Comparison of ENCODE assay signal across 14 mouse cellular contexts in the genomic region with DNA sequence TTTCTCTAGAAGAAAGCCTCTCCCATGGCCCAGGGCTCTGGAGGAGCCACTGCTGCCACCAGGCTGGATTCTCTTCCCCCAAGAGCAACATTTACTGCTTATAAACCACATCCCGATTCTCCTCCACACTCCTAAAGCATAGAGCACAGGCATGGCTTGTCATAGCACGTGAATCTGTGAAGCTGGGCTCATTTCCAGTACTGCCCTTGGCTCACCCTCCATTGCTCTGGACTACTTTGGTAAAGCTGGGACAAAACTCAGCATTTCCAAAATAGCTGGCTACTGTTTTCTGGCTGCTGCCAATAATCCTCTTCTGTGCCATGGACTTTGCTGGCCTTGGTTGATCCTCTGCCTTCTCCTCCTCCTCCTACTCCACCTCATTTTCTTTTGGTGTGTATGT. TPM values are rescaled to one million over a fixed set of nuclear protein-coding genes. Genes with fewer than 3 reads are reported as not detected.
DNase-seq lines count a peak whose midpoint lies in the region; ATAC-seq lines count a peak whose summit lies in the region.
"Had no signal": no experiment of that assay in that cellular context is flagged by ENCODE, and none has a peak within 500 bp of the region (broad histone marks: within the 10 kb centered on the region; RNA-seq: fewer than 3 reads in every experiment).

No protein-coding gene starts in this region.

- no peaks in the 10 kb centered on the region for H3K4me1 ChIP-seq in forebrain, embryonic 13.5 days

- 85% methylated on average over 2 of the region's 2 CpGs for WGBS in forebrain, embryonic 13.5 days

- no peaks in the 10 kb centered on the region for H3K9me3 ChIP-seq in forebrain, embryonic 13.5 days (replicated peaks)

- 0 out of 2 replicates have a peak, but pooled peaks cover 2% of the 10 kb centered on the region for H3K27me3 ChIP-seq in forebrain, embryonic 13.5 days

- no peak for ATAC-seq in forebrain, embryonic 13.5 days

- no peak overlapping the region for H3K4me2 ChIP-seq in forebrain, embryonic 13.5 days

- peak; percentile 15 for DNase-seq in cerebellum, adult 9-10 months
- no peak for DNase-seq in cerebellum, postnatal 36 days
- DNase-seq in layer of hippocampus, adult 11-12 months (ENCODE audit: low spot score): peak; percentile 28
- no peak for DNase-seq in layer of hippocampus, postnatal 25 days (ENCODE audit: extremely low spot score in 1 of 2, low spot score in 1 of 2)
- DNase-seq in right cerebral cortex, postnatal 10 days (ENCODE audit: low spot score in 2 of 2): peak; percentile 49 to 51
- no peak for DNase-seq in right cerebral cortex, postnatal 36 days (ENCODE audit: low spot score in 2 of 2)
- DNase-seq in thymus, postnatal 4 days: no peak
- DNase-seq: embryo, embryonic 11 days; heart, postnatal 36 days; right cerebral cortex, postnatal 4 days had no signal

- no peak overlapping the region for H3K27ac ChIP-seq in forebrain, embryonic 13.5 days
- H3K27ac ChIP-seq: heart, adult 2 months; stomach, postnatal 0 days had no signal

- H3K36me3 ChIP-seq in forebrain, embryonic 13.5 days (ENCODE audit: poor library complexity, severe bottlenecking): no peaks in the 10 kb centered on the region

- no peak overlapping the region for H3K4me3 ChIP-seq in forebrain, embryonic 13.5 days
- H3K4me3 ChIP-seq: heart, adult 2 months had no signal

- no peak overlapping the region for H3K9ac ChIP-seq in forebrain, embryonic 13.5 days

RNA-seq across cellular contexts. Expression of a gene that starts 2.3 kb away (rescaled TPM):
- total RNA-seq in layer of hippocampus, postnatal 25 days (2021): not detected
- polyA plus RNA-seq in forebrain, embryonic 13.5 days (2015; fragmentation: Nextera tagmentation; extraction: Ambion mirVana): not detected in 2 replicates
- total RNA-seq: heart, adult 2 months; heart, postnatal 36 days had no signal

RNA-seq across cellular contexts. Expression of a gene that starts 38.0 kb away (rescaled TPM):
- total RNA-seq in layer of hippocampus, postnatal 25 days (2021): not detected
- not detected in 2 replicates for polyA plus RNA-seq in forebrain, embryonic 13.5 days (2015; fragmentation: Nextera tagmentation; extraction: Ambion mirVana)
- total RNA-seq: heart, adult 2 months; heart, postnatal 36 days had no signal
- polyA plus RNA-seq: heart, adult 2 months; intestine, embryonic 14.5 days had no signal

RNA-seq across cellular contexts. Expression of a gene that starts 41.1 kb away (rescaled TPM):
- total RNA-seq in layer of hippocampus, postnatal 25 days (2021): 10 to 100 TPM; 10.6 to 11.2 TPM
- polyA plus RNA-seq in forebrain, embryonic 13.5 days (2015; fragmentation: Nextera tagmentation; extraction: Ambion mirVana): 15.7 and 16.2 TPM in 2 replicates

Comparison
In these comparisons a context has a peak if more than half of its experiments do, and no peak if none do; other contexts are left out.
1. DNase-seq: peak in cerebellum, adult 9-10 months (single experiment), layer of hippocampus, adult 11-12 months (single experiment) and right cerebral cortex, postnatal 10 days (2 of 2); none in cerebellum, postnatal 36 days (0 of 2), layer of hippocampus, postnatal 25 days (0 of 2), right cerebral cortex, postnatal 36 days (0 of 2) and thymus, postnatal 4 days (single experiment).